Mouse (Mus musculus) limb, embryonic 13.5 days (tissue): ENCODE measurements around the gene Dnajb14. TPM values are rescaled to one million over a fixed set of nuclear protein-coding genes. Genes with fewer than 3 reads are reported as not detected.
"Not testable (repeated sequence)": the region's sequence is repeated elsewhere in the genome, so short reads cannot be mapped to it uniquely, and the experiment has no call there.

Source experiments
- ATAC-seq: fragments of 200-750 bp; cut with Nextera tagmentation; 2 replicates; pipeline ENCODE4 v1.8.0; 2017; ENCODE audit warnings: low read depth, moderate number of reproducible peaks, moderate TSS enrichment; ENCODE audit not compliant: low FRiP score
- H3K27ac ChIP-seq: fragments of 300-500 bp; sonication (generic); 2 replicates; pipeline ENCODE4 v1.5.1; 2015; ENCODE audit warnings: inconsistent platforms, mild to moderate bottlenecking, moderate library complexity
- H3K27me3 ChIP-seq: fragments of 300-500 bp; sonication (generic); 2 replicates; pipeline ENCODE4 v1.6.1; 2015; ENCODE audit warnings: mild to moderate bottlenecking, inconsistent platforms
- H3K36me3 ChIP-seq: fragments of 300-500 bp; sonication (generic); 2 replicates; pipeline ENCODE4 v1.6.1; 2015; ENCODE audit warnings: inconsistent platforms, mild to moderate bottlenecking, moderate library complexity
- H3K4me1 ChIP-seq: fragments of 300-500 bp; sonication (generic); 2 replicates; pipeline ENCODE4 v1.6.1; 2015; ENCODE audit warnings: inconsistent platforms
- H3K4me2 ChIP-seq: fragments of 300-500 bp; sonication (generic); replicated peaks from 2 replicates; pipeline ENCODE4 v1.6.1; 2015; ENCODE audit warnings: inconsistent platforms, mild to moderate bottlenecking, moderate library complexity
- H3K4me3 ChIP-seq: fragments of 300-500 bp; sonication (generic); 2 replicates; pipeline ENCODE4 v1.5.1; 2015; ENCODE audit warnings: moderate library complexity, mild to moderate bottlenecking, inconsistent platforms
- H3K9ac ChIP-seq: fragments of 300-500 bp; sonication (generic); 2 replicates; pipeline ENCODE4 v1.6.1; 2015; ENCODE audit warnings: mild to moderate bottlenecking, inconsistent platforms
- H3K9me3 ChIP-seq: fragments of 300-500 bp; sonication (generic); 2 replicates; pipeline ENCODE4 v1.6.1; 2016; ENCODE audit warnings: inconsistent platforms
- WGBS: fragments of 180-500 bp; shearing (Covaris S2); methylation state at CpG from one replicate; pipeline ENCODE4 v1.1.7; 2015; 5-methylcytosine and 5-hydroxymethylcytosine counted together
- polyA plus RNA-seq: library from polyadenylated mRNA; unstranded; fragments of >200 nt; fragmentation: Nextera tagmentation; extraction: Ambion mirVana; gene quantifications from 2 replicates; pipeline ENCODE4 v1.2.1, GENCODE M21; 2015

The Dnajb14 gene
- polyA plus RNA-seq, 1 experiment from 2014 or later, result 11.5 TPM

GRCm38 (mm10) chr3:137946827-137947226 is 79.4 kb downstream of the Dnajb14 start:
- Histone ChIP-seq H3K4me3 (no peak overlapping the region), H3K27me3 (no peaks in the 10 kb centered on the region), H3K4me1 (peaks cover 2% of the 10 kb centered on the region), H3K36me3 (no peaks in the 10 kb centered on the region), H3K4me2 (no peak overlapping the region), H3K9ac (no peak overlapping the region), H3K9me3 (no peaks in the 10 kb centered on the region), H3K27ac (no peak overlapping the region)
- WGBS, result 81% methylated on average over 3 of the region's 3 CpGs
- no peak for ATAC-seq

GRCm38 (mm10) chr3:137947525-137947924 is 80.0 kb downstream of the Dnajb14 start:
- H3K4me3 ChIP-seq, result no peak overlapping the region

GRCm38 (mm10) chr3:137950191-137950885 is 82.9 kb downstream of the Dnajb14 start:
- no peak overlapping the region for H3K4me2 ChIP-seq
- no peak overlapping the region for H3K27ac ChIP-seq
- ATAC-seq, result no peak
- H3K9me3 ChIP-seq, result no peaks in the 10 kb centered on the region
- no peak overlapping the region for H3K4me3 ChIP-seq
- WGBS, result 80% methylated on average over 10 of the region's 10 CpGs
- peaks cover 22% of the 10 kb centered on the region for H3K4me1 ChIP-seq
- H3K9ac ChIP-seq, result no peak overlapping the region
- no peaks in the 10 kb centered on the region for H3K27me3 ChIP-seq
- H3K36me3 ChIP-seq, result no peaks in the 10 kb centered on the region

More at GRCm38 (mm10) chr3:137947525-137947924, 80.0 kb downstream of the Dnajb14 start:
- ATAC-seq, result no peak
- no peaks in the 10 kb centered on the region for H3K9me3 ChIP-seq
- peaks cover 9% of the 10 kb centered on the region for H3K4me1 ChIP-seq
- 85% methylated on average over 4 of the region's 4 CpGs for WGBS
- no peak overlapping the region for H3K27ac ChIP-seq
- H3K36me3 ChIP-seq, result no peaks in the 10 kb centered on the region
- H3K9ac ChIP-seq, result no peak overlapping the region
- no peaks in the 10 kb centered on the region for H3K27me3 ChIP-seq
- H3K4me2 ChIP-seq, result no peak overlapping the region

GRCm38 (mm10) chr3:137951302-137951701 is 83.8 kb downstream of the Dnajb14 start:
- ATAC-seq, H3K9ac ChIP-seq: not testable (repeated sequence)
- WGBS, result 80% methylated on average over 3 of the region's 3 CpGs

GRCm38 (mm10) chr3:137951819-137952218 is 84.3 kb downstream of the Dnajb14 start:
- Histone ChIP-seq H3K4me1 (peaks cover 22% of the 10 kb centered on the region), H3K4me3 (no peak overlapping the region), H3K27ac (peak overlapping the region; percentile 40; the same call in 1 of the 2 replicates), H3K4me2 (no peak overlapping the region), H3K36me3 (no peaks in the 10 kb centered on the region), H3K9ac (0 out of 2 replicates have a peak overlapping the region, but pooled peaks have one; percentile 0), H3K27me3 (no peaks in the 10 kb centered on the region), H3K9me3 (no peaks in the 10 kb centered on the region)
- WGBS, result 25% methylated on average over 7 of the region's 7 CpGs
- ATAC-seq, result no peak

More at GRCm38 (mm10) chr3:137951302-137951701, 83.8 kb downstream of the Dnajb14 start:
- H3K4me2 ChIP-seq, H3K27me3 ChIP-seq, H3K4me3 ChIP-seq, H3K27ac ChIP-seq, H3K9me3 ChIP-seq, H3K36me3 ChIP-seq: not testable (repeated sequence)
- peaks cover 22% of the 10 kb centered on the region for H3K4me1 ChIP-seq

GRCm38 (mm10) chr3:137952225-137952913 is 84.9 kb downstream of the Dnajb14 start:
- peaks cover 22% of the 10 kb centered on the region for H3K4me1 ChIP-seq
- peak; percentile 75; the same call in 1 of the 2 replicates for ATAC-seq
- H3K27me3 ChIP-seq, result no peaks in the 10 kb centered on the region
- H3K27ac ChIP-seq, result peak overlapping the region; percentile 40; the same call in 1 of the 2 replicates
- H3K4me2 ChIP-seq, result no peak overlapping the region
- H3K9ac ChIP-seq, result 0 out of 2 replicates have a peak overlapping the region, but pooled peaks have one; percentile 0
- no peaks in the 10 kb centered on the region for H3K9me3 ChIP-seq
- no peaks in the 10 kb centered on the region for H3K36me3 ChIP-seq
- H3K4me3 ChIP-seq, result no peak overlapping the region
- WGBS, result 49% methylated on average over 4 of the region's 4 CpGs

GRCm38 (mm10) chr3:137952914-137953880 is 85.7 kb downstream of the Dnajb14 start:
- no peak overlapping the region for H3K4me2 ChIP-seq
- no peak overlapping the region for H3K4me3 ChIP-seq
- H3K4me1 ChIP-seq, result peaks cover 22% of the 10 kb centered on the region
- no peaks in the 10 kb centered on the region for H3K9me3 ChIP-seq
- no peaks in the 10 kb centered on the region for H3K36me3 ChIP-seq
- peak; percentile 52; the same call in 1 of the 2 replicates for ATAC-seq
- WGBS, result 66% methylated on average over 14 of the region's 14 CpGs
- H3K27ac ChIP-seq, result peak overlapping the region; percentile 40; the same call in 1 of the 2 replicates
- H3K9ac ChIP-seq, result no peak overlapping the region
- H3K27me3 ChIP-seq, result no peaks in the 10 kb centered on the region

- ATAC-seq, result no peak
- WGBS, result 58% methylated on average over 23 of the region's 23 CpGs
Measured at GRCm38 (mm10) chr3:137954256-137954916, 86.9 kb downstream of the Dnajb14 start.

GRCm38 (mm10) chr3:137955560-137956081 is 88.1 kb downstream of the Dnajb14 start:
- no peaks in the 10 kb centered on the region for H3K36me3 ChIP-seq
- 10% methylated on average over 16 of the region's 16 CpGs for WGBS
- no peaks in the 10 kb centered on the region for H3K27me3 ChIP-seq
- H3K4me2 ChIP-seq, result peak overlapping the region; percentile 57
- H3K9ac ChIP-seq, result no peak overlapping the region
- no peaks in the 10 kb centered on the region for H3K9me3 ChIP-seq
- no peak overlapping the region for H3K27ac ChIP-seq
- peak overlapping the region; percentile 22 for H3K4me3 ChIP-seq
- 0 out of 2 replicates have a peak, but pooled peaks have one; percentile 22 for ATAC-seq
- H3K4me1 ChIP-seq, result peaks cover 22% of the 10 kb centered on the region

More at GRCm38 (mm10) chr3:137954256-137954916, 86.9 kb downstream of the Dnajb14 start:
- Histone ChIP-seq H3K9me3 (no peaks in the 10 kb centered on the region), H3K27ac (no peak overlapping the region), H3K36me3 (no peaks in the 10 kb centered on the region), H3K27me3 (no peaks in the 10 kb centered on the region), H3K4me3 (no peak overlapping the region), H3K4me2 (no peak overlapping the region), H3K4me1 (peaks cover 22% of the 10 kb centered on the region), H3K9ac (no peak overlapping the region)

GRCm38 (mm10) chr3:137957864-137958263 is 90.4 kb downstream of the Dnajb14 start:
- WGBS, result 94% methylated on average over 9 of the region's 9 CpGs
- peaks cover 10% of the 10 kb centered on the region; the same call in 1 of the 2 replicates for H3K4me1 ChIP-seq
- no peak for ATAC-seq
- H3K4me3 ChIP-seq, result no peak overlapping the region
- H3K4me2 ChIP-seq, result no peak overlapping the region
- no peaks in the 10 kb centered on the region for H3K9me3 ChIP-seq
- no peak overlapping the region for H3K9ac ChIP-seq
- H3K36me3 ChIP-seq, result no peaks in the 10 kb centered on the region
- H3K27me3 ChIP-seq, result no peaks in the 10 kb centered on the region
- H3K27ac ChIP-seq, result no peak overlapping the region

- Histone ChIP-seq H3K9me3 (no peaks in the 10 kb centered on the region), H3K9ac (no peak overlapping the region), H3K27ac (no peak overlapping the region), H3K27me3 (no peaks in the 10 kb centered on the region), H3K4me1 (0 out of 2 replicates have a peak, but pooled peaks cover 8% of the 10 kb centered on the region), H3K4me2 (no peak overlapping the region), H3K4me3 (no peak overlapping the region), H3K36me3 (no peaks in the 10 kb centered on the region)
- 91% methylated on average over 4 of the region's 4 CpGs for WGBS
- no peak for ATAC-seq
Measured at GRCm38 (mm10) chr3:137958352-137958751, 90.9 kb downstream of the Dnajb14 start.
